Mouse (Mus musculus) testis, postnatal 10 days (tissue): ENCODE data around the gene Mdm4.

Experiments used
- DNase-seq: peaks from one replicate; pipeline ENCODE4 v3.0.0; 2021; ENCODE audit warnings: low spot score

Gene Mdm4

DNA sequence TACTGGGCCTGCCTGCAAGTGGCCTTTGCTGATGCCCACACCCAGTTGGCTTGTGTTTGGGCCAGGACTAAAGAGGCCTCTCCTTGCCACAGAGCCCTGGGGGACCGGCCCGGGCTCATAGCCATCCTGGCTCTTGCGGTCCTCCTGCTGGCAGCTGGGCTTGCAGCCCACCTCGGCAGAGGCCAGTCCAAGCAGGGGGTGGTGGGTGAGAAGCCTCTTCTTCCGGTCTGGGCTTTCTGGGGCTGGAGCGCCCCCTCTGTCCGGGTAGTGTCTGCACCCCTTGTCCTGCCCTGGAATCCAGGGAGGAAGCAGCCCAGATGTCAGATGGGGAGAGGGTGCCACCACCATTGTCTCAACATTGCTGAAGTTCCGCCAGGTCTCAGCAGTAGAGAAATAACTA, 91.4 kb downstream of the Mdm4 start:
- DNase-seq = no peak

DNA sequence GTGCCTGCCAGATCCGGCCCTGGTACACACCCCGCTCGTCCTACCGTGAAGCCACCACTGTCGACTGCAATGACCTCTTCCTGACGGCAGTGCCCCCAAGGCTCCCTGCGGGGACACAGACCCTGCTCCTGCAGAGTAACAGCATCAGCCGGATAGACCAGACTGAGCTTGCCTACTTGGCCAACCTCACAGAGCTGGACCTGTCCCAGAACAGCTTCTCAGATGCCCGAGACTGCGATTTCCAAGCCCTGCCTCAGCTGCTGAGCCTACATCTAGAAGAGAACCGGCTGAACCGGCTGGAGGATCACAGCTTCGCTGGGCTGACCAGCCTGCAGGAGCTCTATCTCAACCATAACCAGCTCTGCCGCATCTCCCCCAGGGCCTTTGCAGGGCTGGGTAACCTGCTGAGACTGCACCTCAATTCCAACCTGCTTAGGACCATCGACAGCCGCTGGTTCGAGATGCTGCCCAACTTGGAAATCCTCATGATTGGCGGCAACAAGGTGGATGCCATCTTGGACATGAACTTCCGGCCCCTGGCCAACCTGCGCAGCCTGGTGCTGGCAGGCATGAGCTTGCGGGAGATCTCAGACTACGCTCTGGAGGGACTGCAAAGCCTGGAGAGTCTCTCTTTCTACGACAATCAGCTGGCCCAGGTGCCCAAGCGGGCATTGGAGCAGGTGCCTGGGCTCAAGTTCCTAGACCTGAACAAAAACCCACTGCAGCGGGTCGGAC, 92.9 kb downstream of the Mdm4 start:
- DNase-seq = no peak

- DNase-seq = peak; percentile 74
Measured at GRCm38 (mm10) chr1:132934856-132935255, 95.5 kb downstream of the Mdm4 start.

GRCm38 (mm10) chr1:132932421-132932820, 97.9 kb downstream of the Mdm4 start:
- DNase-seq = no peak

DNA sequence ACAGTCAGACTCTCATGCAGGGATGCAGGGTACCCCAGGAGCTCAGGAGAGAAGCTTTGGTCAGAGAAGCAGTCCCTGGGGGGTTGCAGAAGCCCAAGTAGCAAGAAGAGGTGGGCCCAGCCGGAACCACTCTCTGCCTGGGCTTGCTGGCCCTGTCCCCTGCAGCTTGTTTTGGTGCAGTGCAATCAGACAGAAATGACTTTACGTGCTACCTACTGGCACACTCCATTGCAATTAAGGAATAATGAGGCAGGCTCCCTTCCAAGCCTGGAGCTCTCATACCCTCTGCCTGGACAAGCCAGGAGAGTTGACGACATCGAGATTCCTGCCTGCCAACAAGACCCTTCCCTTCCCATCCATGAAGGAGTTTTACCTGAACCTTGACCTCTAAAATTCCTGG, 100.1 kb downstream of the Mdm4 start:
- no peak for DNase-seq

GRCm38 (mm10) chr1:132928907-132929250, 101.5 kb downstream of the Mdm4 start:
- DNase-seq = no peak

DNA sequence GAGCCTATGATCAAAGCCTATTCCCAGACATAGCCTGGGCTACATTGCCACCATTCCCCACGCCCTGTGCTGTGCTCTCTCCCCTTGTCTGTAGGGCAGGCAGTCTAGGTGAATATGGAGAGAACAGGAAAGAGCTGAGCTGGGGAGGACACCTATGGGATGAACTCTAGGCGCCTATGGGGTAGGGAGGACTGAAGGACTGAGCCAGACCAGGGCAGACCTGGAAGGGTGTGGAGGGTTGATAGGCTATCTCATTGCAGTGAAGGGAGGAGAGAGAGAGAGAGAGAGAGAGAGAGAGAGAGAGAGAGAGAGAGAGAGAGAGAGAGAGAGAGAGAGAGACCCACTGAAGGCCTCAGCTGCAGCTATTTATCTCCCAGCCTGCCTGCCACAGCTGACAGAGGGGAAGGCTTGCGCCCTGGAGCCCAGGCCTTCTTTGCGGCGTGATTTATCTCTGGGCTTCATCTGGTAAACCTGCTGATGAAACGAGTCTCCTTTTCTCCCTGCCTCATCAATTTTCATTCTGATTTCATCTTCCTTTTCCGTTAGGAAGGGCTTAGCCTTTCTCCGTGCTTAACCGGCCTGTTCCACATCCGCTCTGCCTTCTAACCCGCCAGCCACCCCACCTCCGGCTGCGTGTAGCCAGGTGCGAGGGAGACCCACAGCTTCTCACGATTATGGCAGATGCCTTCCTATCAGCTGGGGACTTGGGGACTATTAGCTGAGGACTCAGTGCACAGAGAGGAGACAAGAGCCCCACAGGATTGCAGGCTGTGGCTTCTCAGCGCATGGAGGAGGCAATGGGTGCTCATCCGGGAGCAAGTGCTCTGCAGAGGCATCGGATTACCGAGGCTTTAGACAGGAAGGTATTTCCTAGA, 102.1 kb downstream of the Mdm4 start:
- no peak for DNase-seq

- no peak for DNase-seq
Measured at GRCm38 (mm10) chr1:132925270-132925669, 105.1 kb downstream of the Mdm4 start.

DNA sequence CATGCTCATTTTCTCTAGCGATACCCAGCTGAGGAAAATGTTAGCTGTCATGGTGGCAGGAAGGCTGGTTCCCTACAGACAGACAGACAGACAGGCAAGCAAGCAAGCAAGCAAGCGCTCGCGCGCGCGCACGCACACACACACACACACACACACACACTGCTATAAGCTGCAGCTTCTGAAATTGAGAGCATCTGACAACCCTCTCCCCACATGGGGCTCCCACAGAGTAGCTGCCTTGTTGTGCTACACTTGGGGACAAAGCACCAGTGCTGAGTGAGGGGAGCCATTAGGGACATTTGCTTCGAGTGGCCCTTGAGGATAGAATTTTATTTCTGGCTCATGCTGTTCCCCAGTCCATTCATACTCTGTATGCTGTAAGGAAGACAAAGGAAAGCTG, 108.1 kb downstream of the Mdm4 start:
- DNase-seq = no peak

DNA sequence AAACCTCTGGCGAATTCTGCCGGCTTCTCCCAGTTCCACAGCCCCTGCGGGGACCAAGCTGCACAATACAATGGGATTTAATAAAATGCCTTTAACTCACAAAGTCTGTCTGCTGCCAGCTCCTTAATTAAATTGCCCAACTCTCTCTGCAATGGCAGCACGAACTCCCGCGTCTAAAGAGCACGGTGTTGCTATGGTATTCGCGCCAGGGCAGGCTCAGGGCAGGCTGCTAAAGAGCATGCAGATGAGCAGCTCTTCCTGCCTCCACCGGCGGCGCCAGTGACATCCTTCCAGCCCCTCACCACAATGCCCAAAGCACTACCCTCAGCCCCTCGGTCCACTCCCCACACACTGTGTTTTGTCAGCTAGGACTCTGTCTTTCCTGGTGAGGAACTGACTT, 109.3 kb downstream of the Mdm4 start:
- DNase-seq = no peak

GRCm38 (mm10) chr1:132919258-132919657, 111.1 kb downstream of the Mdm4 start:
- no peak for DNase-seq

- DNase-seq = no peak
Measured at GRCm38 (mm10) chr1:132918117-132918680, 112.2 kb downstream of the Mdm4 start.

DNA sequence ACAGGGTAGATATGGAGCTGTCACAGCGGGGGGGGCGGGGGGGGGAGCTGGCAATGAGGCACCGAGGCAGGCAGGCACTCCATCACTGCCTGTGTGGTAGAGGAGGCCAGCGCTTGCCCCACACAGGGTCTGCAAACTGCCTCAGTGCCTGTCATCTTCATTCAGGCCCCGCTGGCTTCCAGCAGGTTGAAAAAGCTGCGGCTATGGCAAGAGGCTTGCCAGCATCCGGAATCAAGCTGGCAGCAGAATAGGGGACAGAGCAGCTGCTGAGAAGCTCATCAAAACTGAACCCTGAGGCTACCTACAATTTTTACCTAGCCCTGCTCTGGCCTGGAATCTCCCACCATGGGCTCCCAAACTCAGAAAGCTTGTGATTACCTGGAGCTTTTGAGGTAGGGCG, 112.8 kb downstream of the Mdm4 start:
- DNase-seq = no peak

- no peak for DNase-seq
Measured at GRCm38 (mm10) chr1:132915849-132916493, 114.4 kb downstream of the Mdm4 start.

GRCm38 (mm10) chr1:132910414-132911041, 119.8 kb downstream of the Mdm4 start:
- DNase-seq = no peak

DNA sequence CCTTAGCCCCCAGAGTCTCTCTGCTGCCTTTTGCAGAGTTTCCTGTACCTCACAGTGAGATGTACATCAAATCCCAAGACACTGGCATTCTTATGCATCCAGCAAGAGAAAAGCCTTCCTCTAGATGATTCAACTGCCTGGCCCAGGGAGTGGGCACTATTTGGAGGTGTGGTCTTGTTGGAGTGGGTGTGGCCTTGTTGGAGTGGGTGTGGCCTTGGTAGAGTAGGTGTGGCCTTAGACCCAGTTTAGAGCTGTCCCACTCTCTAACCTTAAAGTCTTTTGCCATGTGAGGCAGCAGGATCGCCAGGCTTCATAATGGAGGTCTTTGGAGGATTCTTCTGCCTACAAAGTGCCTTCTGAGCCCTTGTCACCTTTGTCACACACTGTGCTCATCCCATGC, 120.4 kb downstream of the Mdm4 start:
- no peak for DNase-seq
